Mouse (Mus musculus): ENCODE measurements at regions not wholly inside any gene's neighbourhood (a gene's known extent, or its start where the extent isn't known, plus 50 kb on each side); places are given as distances from the start of the nearest gene placed in this dataset.

DNA sequence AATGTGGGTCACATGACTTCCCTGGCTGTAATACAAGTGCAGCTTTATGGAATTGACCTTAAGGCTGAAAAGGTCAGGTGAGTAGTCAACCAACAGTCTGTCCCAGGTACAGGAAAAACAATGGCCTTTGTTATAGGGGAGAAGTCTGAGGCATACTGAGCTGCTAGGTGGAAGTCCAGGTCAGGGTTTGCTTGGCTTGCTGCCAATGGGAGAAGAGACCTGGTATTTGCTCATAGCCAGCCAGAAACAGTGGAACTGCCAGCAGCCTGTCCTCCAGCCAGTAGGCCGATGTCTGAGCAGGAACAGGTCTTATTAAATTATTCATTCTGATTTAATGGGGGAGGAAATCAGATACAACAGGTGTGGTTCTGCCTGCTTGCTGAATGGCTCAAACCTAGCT is 55.6 kb upstream of the Arhgap5 start:
- Histone ChIP-seq H3K27ac (ENCODE audit: control insufficient read depth, low read depth, low read length) (no peak overlapping the region), H3K4me3 (ENCODE audit: control insufficient read depth in 1 of 2, insufficient read depth in 1 of 2, low read depth in 2 of 2, low read length in 2 of 2) (no peak overlapping the region), H3K4me1 (ENCODE audit: control insufficient read depth in 1 of 2, insufficient read depth in 2 of 2, low read length in 2 of 2) (no peaks in the 10 kb centered on the region), H3K36me3 (ENCODE audit: control insufficient read depth in 1 of 2, insufficient read depth in 2 of 2, low read length in 2 of 2) (no peaks in the 10 kb centered on the region), H3K79me2 (ENCODE audit: control insufficient read depth, insufficient read depth, low read length, poor library complexity) (no peaks in the 10 kb centered on the region), H3K9me3 (replicated peaks; ENCODE audit: insufficient read depth, low read length) (no peaks in the 10 kb centered on the region), H3K9ac (ENCODE audit: control insufficient read depth, low read depth, low read length, poor library complexity, severe bottlenecking) (no peak overlapping the region), H3K27me3 (ENCODE audit: control insufficient read depth in 1 of 2, insufficient read depth in 2 of 2, low read length in 2 of 2) (peaks cover 0 to 3% of the 10 kb centered on the region in 2 experiments; a peak in 2 of 4 replicates)
- DNase-seq (ENCODE audit: low read depth, low spot score) = no peak
- no peak for TF ChIP-seq NELFE (IDR thresholded peaks at IDR 0.05; ENCODE audit: low read depth, low read length)
- no peak for TF ChIP-seq HCFC1 (IDR thresholded peaks at IDR 0.05; ENCODE audit: low read depth, low read length)
- no peak for TF ChIP-seq MAX (IDR thresholded peaks at IDR 0.05; ENCODE audit: low read length)
- no peak for TF ChIP-seq ELF1 (IDR thresholded peaks at IDR 0.05; ENCODE audit: low read depth, low read length)

DNA sequence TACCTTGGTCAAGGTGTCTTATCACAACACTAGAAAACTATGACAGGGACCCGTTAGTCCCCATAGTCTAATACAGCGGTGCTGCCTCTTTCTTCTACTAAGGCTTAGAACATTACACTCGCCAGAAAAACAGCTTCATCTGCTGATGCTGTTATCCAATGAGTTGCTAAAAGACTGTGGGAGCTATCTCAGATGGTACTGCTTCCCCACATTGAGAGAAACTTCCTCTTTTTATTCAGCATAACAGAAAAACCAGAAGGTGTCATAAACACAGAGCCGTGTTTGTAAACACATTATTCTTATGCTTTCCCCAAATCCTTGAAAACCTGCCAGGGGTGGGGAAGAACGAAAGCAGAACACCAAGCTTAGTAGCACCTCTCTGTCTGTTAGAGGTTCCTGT is 49.9 kb upstream of the Arhgap5 start:
- TF ChIP-seq UBTF (IDR thresholded peaks at IDR 0.05; ENCODE audit: borderline replicate concordance, insufficient read depth, low read depth, low read length) (no peak), USF1 (IDR thresholded peaks at IDR 0.05; ENCODE audit: low read depth, low read length) (no peak), CHD2 (IDR thresholded peaks at IDR 0.05; ENCODE audit: low read length) (no peak), MYB (IDR thresholded peaks at IDR 0.05; ENCODE audit: low read depth, low read length) (no peak), POLR2AphosphoS2 (IDR thresholded peaks at IDR 0.05; ENCODE audit: low read length) (no peak), POLR2A (IDR thresholded peaks at IDR 0.05; ENCODE audit: control insufficient read depth in 1 of 2, insufficient read depth in 1 of 2, low read depth in 1 of 2, low read length in 2 of 2, poor library complexity in 1 of 2) (no peak), MYC (IDR thresholded peaks at IDR 0.05; ENCODE audit: low read depth, low read length) (no peak), SIN3A (IDR thresholded peaks at IDR 0.05; ENCODE audit: low read length) (no peak), TBP (IDR thresholded peaks at IDR 0.05; ENCODE audit: low read depth, low read length) (no peak), GATA1 (IDR thresholded peaks at IDR 0.05; ENCODE audit: low read depth, low read length) (no peak), POLR2AphosphoS5 (IDR thresholded peaks at IDR 0.05; ENCODE audit: borderline replicate concordance, low read depth, low read length) (no peak), MAX (IDR thresholded peaks at IDR 0.05; ENCODE audit: low read length) (no peak), HCFC1 (IDR thresholded peaks at IDR 0.05; ENCODE audit: low read depth, low read length) (no peak)
- Histone ChIP-seq H3K4me3 (ENCODE audit: control insufficient read depth in 1 of 2, insufficient read depth in 1 of 2, low read depth in 2 of 2, low read length in 2 of 2) (no peak overlapping the region), H3K27ac (ENCODE audit: control insufficient read depth, low read depth, low read length) (no peak overlapping the region), H3K4me1 (ENCODE audit: control insufficient read depth in 1 of 2, insufficient read depth in 2 of 2, low read length in 2 of 2) (no peaks in the 10 kb centered on the region), H3K9ac (ENCODE audit: control insufficient read depth, low read depth, low read length, poor library complexity, severe bottlenecking) (no peak overlapping the region), H3K9me3 (replicated peaks; ENCODE audit: insufficient read depth, low read length) (no peaks in the 10 kb centered on the region), H3K79me2 (ENCODE audit: control insufficient read depth, insufficient read depth, low read length, poor library complexity) (no peaks in the 10 kb centered on the region), H3K27me3 (ENCODE audit: control insufficient read depth in 1 of 2, insufficient read depth in 2 of 2, low read length in 2 of 2) (peaks cover 0 to 5% of the 10 kb centered on the region in 2 experiments; a peak in 2 of 4 replicates), H3K36me3 (ENCODE audit: control insufficient read depth in 1 of 2, insufficient read depth in 2 of 2, low read length in 2 of 2) (no peaks in the 10 kb centered on the region)
- DNase-seq (ENCODE audit: low read depth, low spot score) = peak; percentile 70
